Mouse (Mus musculus): ENCODE data around the gene Mad2l1bp. TPM values are rescaled to one million over a fixed set of nuclear protein-coding genes. Genes with fewer than 3 reads are reported as not detected.

Mad2l1bp gene
- polyA plus RNA-seq, 1 experiment, result 25.8 TPM

DNA sequence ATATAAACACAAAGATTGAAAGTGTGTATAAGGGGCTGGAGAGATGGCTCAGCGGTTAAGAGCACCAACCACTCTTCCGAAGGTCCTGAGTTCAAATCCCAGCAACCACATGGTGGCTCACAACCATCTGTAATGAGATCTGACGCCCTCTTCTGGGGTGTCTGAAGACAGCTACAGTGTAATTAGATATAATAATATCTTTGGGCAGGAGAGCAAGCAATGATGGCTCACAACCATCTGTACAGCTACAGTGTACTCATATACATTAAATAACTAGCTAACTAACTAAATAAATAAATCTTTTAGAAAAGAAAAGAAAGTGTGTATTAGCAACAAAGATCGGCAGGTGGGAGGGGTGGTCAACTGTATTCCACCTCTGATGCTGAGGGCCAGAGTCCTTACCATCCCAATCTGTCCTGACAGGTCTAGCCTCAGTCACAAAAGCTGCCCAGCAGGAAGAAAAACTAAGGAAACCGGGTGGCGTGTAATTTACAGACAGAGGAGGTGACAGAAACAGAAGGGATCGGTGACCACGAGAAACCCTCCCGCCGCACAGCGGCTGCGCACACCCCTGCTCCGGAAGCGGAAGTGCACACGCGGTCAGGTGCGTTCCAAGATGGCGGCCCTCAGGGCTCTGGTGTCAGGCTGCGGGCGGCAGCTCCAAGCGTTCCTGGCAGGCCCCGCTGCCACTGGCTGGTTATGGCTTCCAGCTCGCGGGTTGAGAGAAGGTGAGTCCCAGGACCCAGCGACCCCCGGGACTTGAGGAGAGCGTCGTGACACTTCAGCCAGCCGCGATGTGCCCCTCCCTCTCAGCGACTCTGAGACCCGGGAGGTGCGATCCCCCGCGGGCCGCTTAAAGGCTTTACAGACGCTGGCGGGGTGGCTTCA lies 42.7 kb downstream of the Mad2l1bp start, which contains the start of gene Mrps18a:
Mrps18a (plus strand) TSS at position 585 of the 888 bp plus-strand sequence.
- no peak for DNase-seq (ENCODE audit: low read depth)

DNA sequence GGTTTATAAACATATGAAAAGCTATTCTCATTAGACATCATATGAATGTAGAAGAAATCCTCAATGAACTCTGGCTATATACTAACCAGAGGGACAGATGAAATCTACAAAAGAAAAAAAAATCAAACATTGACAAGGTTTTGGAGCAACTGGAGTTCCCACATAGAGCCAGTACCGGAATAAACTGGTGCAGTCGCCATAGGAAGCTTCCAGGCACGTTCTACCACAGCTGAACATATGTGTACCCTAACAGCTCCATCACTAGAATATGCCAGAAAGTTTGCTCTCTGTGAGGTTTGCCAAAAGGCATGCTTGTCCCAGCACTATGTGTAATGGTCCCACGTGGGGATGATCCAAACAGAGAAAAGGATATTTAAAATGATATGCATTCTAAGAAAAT lies 45.1 kb downstream of the Mad2l1bp start:
- no peak for DNase-seq (ENCODE audit: low read depth)

DNA sequence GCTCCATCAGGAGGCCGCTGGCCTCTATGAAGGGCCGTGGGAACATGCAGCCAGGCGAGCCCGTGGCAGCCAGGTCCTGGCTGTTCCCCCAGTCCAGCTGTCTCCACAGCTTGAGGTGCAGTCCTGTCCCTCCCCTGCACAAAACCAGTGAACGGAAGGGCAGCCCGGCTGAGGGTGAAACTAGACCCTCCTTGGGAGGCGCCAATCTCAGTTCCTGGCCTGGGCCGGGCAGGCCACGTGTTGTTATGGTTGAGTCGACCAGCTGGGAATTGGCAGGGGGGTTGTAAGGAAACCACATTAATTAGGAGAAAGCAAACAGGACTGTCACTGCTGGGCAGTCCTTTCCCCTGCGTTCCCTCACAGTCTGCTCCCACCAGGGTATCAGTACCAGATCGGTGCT lies 48.9 kb downstream of the Mad2l1bp start:
- DNase-seq (ENCODE audit: low read depth), result no peak

DNA sequence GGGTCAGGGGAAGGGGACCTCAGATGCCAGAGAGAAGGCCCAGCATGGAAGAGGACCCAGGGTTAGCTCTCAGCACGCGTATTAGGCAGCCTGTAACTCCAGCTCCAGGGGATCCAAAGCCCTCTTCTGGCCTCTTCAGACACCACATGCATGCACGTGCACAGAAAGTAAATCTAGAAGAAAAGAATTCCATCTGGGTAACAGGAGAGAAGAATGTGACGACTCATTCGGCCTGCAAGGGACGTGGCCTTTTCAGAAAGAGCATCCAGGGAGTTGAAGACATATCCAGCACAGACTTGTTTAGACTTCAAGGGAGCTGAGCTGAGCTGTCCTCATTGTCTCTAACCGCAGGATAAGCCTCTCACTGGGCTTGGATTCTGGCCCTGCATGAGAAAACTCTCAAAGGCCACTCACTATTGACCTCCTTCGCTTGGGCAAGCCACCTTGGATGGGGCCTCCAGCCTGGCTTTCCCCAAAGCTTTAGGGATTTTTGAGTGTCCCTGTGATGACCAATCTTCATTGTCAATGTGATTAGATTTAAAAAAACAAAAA lies 50.7 kb downstream of the Mad2l1bp start:
- DNase-seq (ENCODE audit: low read depth), result no peak

DNA sequence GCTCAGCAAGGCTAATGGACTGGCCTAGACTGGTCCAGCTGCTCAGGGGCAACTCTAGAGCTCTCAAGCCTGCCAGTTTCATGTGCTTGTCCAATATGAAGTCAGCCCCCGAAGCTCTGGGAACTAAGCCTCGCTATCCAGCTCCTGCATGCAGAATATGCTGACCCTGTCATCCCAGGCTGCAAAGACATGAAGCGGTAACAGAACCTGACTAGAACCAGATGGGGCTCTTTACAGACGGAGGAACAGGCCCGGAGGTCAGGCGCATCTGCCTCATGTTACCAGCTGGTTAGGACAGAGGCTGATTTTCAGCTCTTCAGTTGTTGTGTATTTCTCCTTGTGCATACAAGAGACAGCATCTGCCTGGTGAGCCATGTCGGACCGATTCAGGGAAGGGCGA lies 51.4 kb downstream of the Mad2l1bp start:
- no peak for DNase-seq (ENCODE audit: low read depth)

DNA sequence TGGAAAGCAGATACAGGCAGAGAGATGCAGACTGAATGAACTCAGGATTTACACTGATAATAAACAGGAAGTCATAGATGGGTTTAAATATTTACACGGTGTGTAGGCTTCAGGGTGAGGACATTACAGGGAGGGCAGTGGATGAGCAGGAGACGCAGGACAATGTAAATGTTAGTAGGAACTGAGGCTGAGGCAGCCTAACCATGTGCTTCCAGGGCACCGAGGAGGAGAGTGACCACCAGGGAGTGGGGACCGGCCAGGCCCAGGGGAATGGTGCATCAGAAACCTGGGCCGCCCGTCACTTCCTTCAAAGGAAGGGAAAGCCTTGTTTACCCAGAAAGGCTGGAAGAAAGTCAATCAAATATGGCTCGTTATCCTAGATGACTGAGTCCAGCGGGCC lies 54.8 kb downstream of the Mad2l1bp start:
- DNase-seq (ENCODE audit: low read depth), result no peak

Other genes with a start within 250 kb of the Mad2l1bp start
- 233 and 316 TPM in 2 replicates for gene Vegfa, start 121.2 kb downstream of the Mad2l1bp start, polyA plus RNA-seq (2012; rRNA removed)
- 43.8 and 49.0 TPM in 2 replicates for gene Mrps18a, start 42.6 kb downstream of the Mad2l1bp start, polyA plus RNA-seq (2012; rRNA removed)
- 10.0 and 13.0 TPM in 2 replicates for gene Rsph9, start 9.3 kb downstream of the Mad2l1bp start, polyA plus RNA-seq (2012; rRNA removed)
- 117 and 138 TPM in 2 replicates for gene Gtpbp2, start 7.5 kb upstream of the Mad2l1bp start, polyA plus RNA-seq (2012; rRNA removed)
- gene Polh, start 49.1 kb upstream of the Mad2l1bp start, polyA plus RNA-seq (2012; rRNA removed), result 4.9 and 6.3 TPM in 2 replicates
- gene Xpo5, start 49.2 kb upstream of the Mad2l1bp start, polyA plus RNA-seq (2012; rRNA removed), result 43.0 and 44.9 TPM in 2 replicates
- 53.0 and 62.2 TPM in 2 replicates for gene Polr1c, start 94.5 kb upstream of the Mad2l1bp start, polyA plus RNA-seq (2012; rRNA removed)
- 146 and 181 TPM in 2 replicates for gene Yipf3, start 94.5 kb upstream of the Mad2l1bp start, polyA plus RNA-seq (2012; rRNA removed)
- 1.2 and 1.4 TPM in 2 replicates for gene Lrrc73, start 100.0 kb upstream of the Mad2l1bp start, polyA plus RNA-seq (2012; rRNA removed)
- gene Tjap1, start 129.5 kb upstream of the Mad2l1bp start, polyA plus RNA-seq (2012; rRNA removed), result 28.1 and 29.4 TPM in 2 replicates
- gene Dlk2, start 143.9 kb upstream of the Mad2l1bp start, polyA plus RNA-seq (2012; rRNA removed), result 4.7 and 5.3 TPM in 2 replicates
- 11.8 and 13.8 TPM in 2 replicates for gene Abcc10, start 174.8 kb upstream of the Mad2l1bp start, polyA plus RNA-seq (2012; rRNA removed)
- gene Zfp318, start 230.2 kb upstream of the Mad2l1bp start, polyA plus RNA-seq (2012; rRNA removed), result 11.6 and 13.4 TPM in 2 replicates

Measured in gonadal fat pad, adult 2 months (tissue).